Mouse (Mus musculus) left cerebral cortex, postnatal 10 days (tissue): Measurements from ENCODE around the gene Rps6. TPM values are rescaled to one million over a fixed set of nuclear protein-coding genes. Genes with fewer than 3 reads are reported as not detected.
"Not testable (repeated sequence)": the region's sequence is repeated elsewhere in the genome, so short reads cannot be mapped to it uniquely, and the experiment has no call there.

Experiments used
- DNase-seq, 2 experiments: peaks; one replicate each; pipeline ENCODE4 v3.0.0; 2021 to 2022; ENCODE audit warnings: low spot score in 2 of 2, mixed read lengths in 1 of 2; ENCODE audit errors: extremely low spot score in 1 of 2
- intact Hi-C: fragments of 180-260 bp; cut with DNase I; formaldehyde crosslinking; loops from one replicate; pipeline ENCODE4 v1.15.1; 2025
- total RNA-seq, 2 experiments: library from RNA; stranded (reverse); gene quantifications; 2 replicates each; pipeline ENCODE4 v1.2.3; 2021

Rps6 gene
- total RNA-seq, 2 experiments from 2014 or later, result 386 to 405 TPM

GRCm38 (mm10) chr4:86856304-86857112 lies 704 bp downstream of the Rps6 start:
- intact Hi-C loops, result no loop called here

GRCm38 (mm10) chr4:86852813-86853590 lies 4.2 kb downstream of the Rps6 start:
- intact Hi-C loops, result no loop called here
- no peak for DNase-seq

More at GRCm38 (mm10) chr4:86856304-86857112, 704 bp downstream of the Rps6 start:
- peak in 1 of 2 experiments; percentile 11 for DNase-seq

GRCm38 (mm10) chr4:86852018-86852417 lies 5.2 kb downstream of the Rps6 start:
- intact Hi-C loops, result no loop called here
- DNase-seq, result no peak

- intact Hi-C loops, result no loop called here
- no peak for DNase-seq
Measured at GRCm38 (mm10) chr4:86851331-86851730, 5.9 kb downstream of the Rps6 start.

GRCm38 (mm10) chr4:86847246-86847645 lies 10.0 kb downstream of the Rps6 start:
- intact Hi-C loops, result no loop called here
- DNase-seq, result no peak

- intact Hi-C loops, result no loop called here
- no peak for DNase-seq
Measured at GRCm38 (mm10) chr4:86845384-86845783, 11.8 kb downstream of the Rps6 start.

GRCm38 (mm10) chr4:86841141-86841540 lies 16.1 kb downstream of the Rps6 start:
- intact Hi-C loops, DNase-seq: not testable (repeated sequence)

- no peak for DNase-seq
- intact Hi-C loops, result no loop called here
Measured at GRCm38 (mm10) chr4:86831896-86832295, 25.3 kb downstream of the Rps6 start.

GRCm38 (mm10) chr4:86825143-86825542 lies 32.1 kb downstream of the Rps6 start:
- DNase-seq, result no peak
- intact Hi-C loops, result no loop called here

GRCm38 (mm10) chr4:86823169-86823568 lies 34.0 kb downstream of the Rps6 start:
- intact Hi-C loops, result no loop called here
- peak; percentile 17 to 55 for DNase-seq

- intact Hi-C loops, result no loop called here
- DNase-seq, result no peak
Measured at GRCm38 (mm10) chr4:86814850-86815249, 42.4 kb downstream of the Rps6 start.

- no peak for DNase-seq
- intact Hi-C loops, result no loop called here
Measured at GRCm38 (mm10) chr4:86810604-86811003, 46.6 kb downstream of the Rps6 start.

Other genes with a start within 250 kb of the Rps6 start
- gene Haus6, start 245.4 kb downstream of the Rps6 start, total RNA-seq, result 1 to 10 TPM; 8.3 TPM
- gene Plin2, start 187.4 kb downstream of the Rps6 start, total RNA-seq, result 10 to 100 TPM; 14.5 to 17.3 TPM
- gene Dennd4c, start 108.9 kb downstream of the Rps6 start, total RNA-seq, result 10 to 100 TPM; 10.4 to 15.5 TPM
- gene Acer2, start 17.0 kb upstream of the Rps6 start, total RNA-seq, result 1 to 10 TPM; 3.0 to 5.3 TPM